Mouse (Mus musculus): ENCODE measurements at regions not wholly inside any gene's neighbourhood (a gene's known extent, or its start where the extent isn't known, plus 50 kb on each side); places are given as distances from the start of the nearest gene placed in this dataset.

- TF ChIP-seq BHLHE40 (IDR thresholded peaks at IDR 0.05; ENCODE audit: low read depth, low read length): no peak
- no peak for TF ChIP-seq CTCF (conservative IDR thresholded peaks at IDR 0.05 in 1 of 2, IDR thresholded peaks at IDR 0.05 in 1 of 2; ENCODE audit: low read depth in 2 of 2, low read length in 2 of 2)
- TF ChIP-seq POLR2A (IDR thresholded peaks at IDR 0.05; ENCODE audit: low read depth, low read length): no peak
- TF ChIP-seq E2F4 (IDR thresholded peaks at IDR 0.05; ENCODE audit: insufficient replicate concordance, low read depth, low read length): no peak
- TF ChIP-seq NELFE (IDR thresholded peaks at IDR 0.05; ENCODE audit: low read depth, low read length): no peak
- no peak for TF ChIP-seq CHD1 (IDR thresholded peaks at IDR 0.05; ENCODE audit: low read depth, low read length)
- no peak for TF ChIP-seq POLR2AphosphoS2 (IDR thresholded peaks at IDR 0.05; ENCODE audit: low read depth, low read length)
- no peak for TF ChIP-seq MAFK (IDR thresholded peaks at IDR 0.05; ENCODE audit: insufficient replicate concordance, low read length)
- no peak for TF ChIP-seq JUND (conservative IDR thresholded peaks at IDR 0.05; ENCODE audit: low read depth, low read length)
- TF ChIP-seq EP300 (IDR thresholded peaks at IDR 0.05; ENCODE audit: low read length): no peak
- no peak for TF ChIP-seq MXI1 (IDR thresholded peaks at IDR 0.05; ENCODE audit: low read depth, low read length)
- TF ChIP-seq JUN (IDR thresholded peaks at IDR 0.05; ENCODE audit: insufficient read depth, low read depth, low read length): no peak
- TF ChIP-seq SMC3 (IDR thresholded peaks at IDR 0.05; ENCODE audit: low read depth, low read length): no peak
Measured at GRCm38 (mm10) chr10:37494552-37495166, 355.9 kb upstream of the Marcks start.

All from CH12.LX (cell line).